Mouse (Mus musculus) hindbrain, embryonic 16.5 days (tissue): ENCODE measurements around the gene Arhgap35. TPM values are rescaled to one million over a fixed set of nuclear protein-coding genes. Genes with fewer than 3 reads are reported as not detected.

Experiments used
- ATAC-seq: fragments of 200-750 bp; cut with Nextera tagmentation; 2 replicates; pipeline ENCODE4 v1.8.0; 2017; ENCODE audit warnings: moderate TSS enrichment, moderate library complexity
- H3K27ac ChIP-seq: fragments of 300-500 bp; sonication (generic); 2 replicates; pipeline ENCODE4 v1.5.1; 2014; ENCODE audit warnings: low read depth, mild to moderate bottlenecking, control low read depth, low read length, moderate library complexity
- H3K27me3 ChIP-seq: fragments of 300-500 bp; sonication (generic); replicated peaks from 2 replicates; pipeline ENCODE4 v1.6.1; 2014; ENCODE audit warnings: low read length; ENCODE audit not compliant: control insufficient read depth, insufficient read depth
- H3K36me3 ChIP-seq: fragments of 300-500 bp; sonication (generic); 2 replicates; pipeline ENCODE4 v1.6.1; 2014; ENCODE audit warnings: mild to moderate bottlenecking, low read length, moderate library complexity, mixed read lengths; ENCODE audit not compliant: control insufficient read depth, insufficient read depth
- H3K4me1 ChIP-seq: fragments of 300-500 bp; sonication (generic); 2 replicates; pipeline ENCODE4 v1.6.1; 2014; ENCODE audit warnings: low read depth, low read length; ENCODE audit not compliant: control insufficient read depth, insufficient read depth
- H3K4me2 ChIP-seq: fragments of 300-500 bp; sonication (generic); 2 replicates; pipeline ENCODE4 v1.6.1; 2014; ENCODE audit warnings: mild to moderate bottlenecking, low read length, control low read depth, moderate library complexity
- H3K4me3 ChIP-seq: fragments of 300-500 bp; sonication (generic); 2 replicates; pipeline ENCODE4 v1.5.1; 2014; ENCODE audit warnings: mild to moderate bottlenecking, low read length, control low read depth, moderate library complexity
- H3K9ac ChIP-seq: fragments of 300-500 bp; sonication (generic); 2 replicates; pipeline ENCODE4 v1.6.1; 2014; ENCODE audit warnings: low read depth, mild to moderate bottlenecking, control low read depth, low read length, moderate library complexity
- H3K9me3 ChIP-seq: fragments of 300-500 bp; sonication (generic); 2 replicates; pipeline ENCODE4 v1.6.1; 2014; ENCODE audit warnings: mild to moderate bottlenecking, low read length, moderate library complexity; ENCODE audit not compliant: control insufficient read depth
- WGBS: fragments of 180-500 bp; shearing (Covaris S2); extraction: QIAGEN DNeasy Blood & Tissue Kit; methylation state at CpG from one replicate; pipeline ENCODE4 v1.1.7; 2014; 5-methylcytosine and 5-hydroxymethylcytosine counted together
- polyA plus RNA-seq: library from polyadenylated mRNA; unstranded; fragments of >200 nt; fragmentation: Nextera tagmentation; extraction: Ambion mirVana; gene quantifications from 2 replicates; pipeline ENCODE4 v1.2.1, GENCODE M21; 2015

The Arhgap35 gene
- polyA plus RNA-seq, 1 experiment from 2014 or later, result 28.5 TPM

DNA sequence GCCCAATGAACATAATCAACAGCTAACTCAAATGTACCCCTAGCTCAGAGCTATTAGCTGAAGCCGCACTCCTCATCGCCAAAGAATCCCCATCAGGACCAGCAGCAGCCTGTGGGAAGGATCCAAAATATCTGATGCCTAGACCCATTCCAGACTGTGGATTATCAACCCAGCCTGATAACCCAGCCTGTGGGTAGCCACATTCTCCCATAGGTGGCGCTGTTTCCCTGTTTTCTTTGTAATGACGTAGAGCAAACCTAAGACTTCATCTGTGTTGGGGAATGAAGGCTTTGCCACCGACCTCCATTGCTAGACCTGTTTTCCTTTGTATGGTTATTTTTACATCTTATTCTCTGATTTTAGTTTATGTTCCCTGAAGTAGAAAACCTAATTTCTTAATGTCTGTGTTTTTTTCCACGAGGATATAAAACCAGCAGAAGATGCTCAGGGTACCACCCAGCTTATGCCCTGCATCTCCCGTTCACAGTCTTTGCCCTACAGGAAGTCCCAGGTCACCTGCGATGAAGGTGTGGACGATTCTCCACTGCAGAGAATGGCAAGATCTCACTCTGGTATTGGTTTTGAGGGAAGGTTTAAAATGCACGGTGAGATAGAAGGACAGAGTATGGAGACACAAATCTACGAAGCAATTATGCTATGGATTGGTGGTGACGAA is 13.4 kb upstream of the Arhgap35 start:
- no peaks in the 10 kb centered on the region for H3K36me3 ChIP-seq
- peak overlapping the region; percentile 37 for H3K4me2 ChIP-seq
- no peaks in the 10 kb centered on the region for H3K9me3 ChIP-seq
- H3K9ac ChIP-seq, result peak overlapping the region; percentile 22; the same call in 1 of the 2 replicates
- no peaks in the 10 kb centered on the region for H3K4me1 ChIP-seq
- H3K4me3 ChIP-seq, result 0 out of 2 replicates have a peak overlapping the region, but pooled peaks have one; percentile 7
- peak; percentile 92 for ATAC-seq
- H3K27me3 ChIP-seq, result no peaks in the 10 kb centered on the region
- no peak overlapping the region for H3K27ac ChIP-seq
- 32% methylated on average over 12 of the region's 12 CpGs for WGBS

DNA sequence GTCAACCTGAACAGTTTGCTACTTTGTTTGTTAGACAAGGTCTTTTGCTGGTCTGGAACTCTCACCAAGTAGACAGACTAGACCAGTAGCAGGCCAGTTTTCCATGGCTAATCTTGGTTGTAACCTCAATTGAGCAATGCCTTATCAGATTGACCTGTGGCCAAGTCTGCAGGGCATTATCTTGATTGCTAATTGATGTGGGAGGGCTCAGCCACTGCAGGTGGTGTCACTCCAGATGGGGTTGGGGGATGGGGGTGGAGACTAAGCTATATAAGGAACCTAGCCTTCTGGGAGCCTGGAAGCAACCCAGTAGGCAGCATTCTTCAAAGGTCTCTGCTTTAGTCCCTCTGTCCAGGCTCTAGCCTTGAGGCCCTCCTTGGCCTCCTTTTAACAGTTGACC is 8.9 kb upstream of the Arhgap35 start:
- Histone ChIP-seq H3K27me3 (no peaks in the 10 kb centered on the region), H3K4me2 (no peak overlapping the region), H3K36me3 (no peaks in the 10 kb centered on the region), H3K4me3 (no peak overlapping the region), H3K9ac (no peak overlapping the region), H3K9me3 (no peaks in the 10 kb centered on the region), H3K4me1 (peaks cover 1% of the 10 kb centered on the region; the same call in 1 of the 2 replicates), H3K27ac (no peak overlapping the region)
- ATAC-seq, result no peak

- 54% methylated on average over 4 of the region's 4 CpGs for WGBS
- Histone ChIP-seq H3K36me3 (no peaks in the 10 kb centered on the region), H3K27ac (no peak overlapping the region), H3K4me1 (peaks cover 5% of the 10 kb centered on the region; the same call in 1 of the 2 replicates), H3K27me3 (no peaks in the 10 kb centered on the region), H3K4me2 (no peak overlapping the region), H3K9ac (no peak overlapping the region), H3K4me3 (no peak overlapping the region), H3K9me3 (no peaks in the 10 kb centered on the region)
- ATAC-seq, result no peak
Measured at GRCm38 (mm10) chr7:16623131-16623530, 8.3 kb upstream of the Arhgap35 start.

DNA sequence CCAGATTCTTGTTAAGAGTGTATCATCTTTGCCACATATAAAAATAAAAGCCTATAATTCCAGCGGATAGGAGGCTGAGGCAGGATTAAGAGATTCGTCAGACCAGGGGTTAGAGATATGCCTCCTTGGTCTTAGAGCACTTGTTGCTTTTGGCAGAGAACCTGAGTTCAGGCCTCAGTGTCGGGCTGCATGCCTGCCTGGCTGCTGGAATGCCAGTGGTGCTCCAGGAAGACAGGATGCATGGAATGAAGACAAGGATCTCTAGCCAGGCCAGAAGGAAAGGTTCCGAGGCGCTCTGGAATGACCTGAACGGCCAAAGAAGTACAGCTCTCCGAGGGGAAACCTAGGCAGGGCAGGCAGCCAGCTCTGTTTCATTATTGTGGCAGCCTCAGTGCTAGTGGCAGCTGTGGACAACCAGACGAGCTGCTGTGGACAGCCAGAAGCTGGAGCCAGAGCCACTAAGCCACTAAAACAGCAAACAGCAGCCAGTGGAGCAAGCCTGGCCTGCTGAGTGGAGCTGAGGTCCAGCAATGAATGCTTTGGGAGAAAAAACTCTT is 6.4 kb upstream of the Arhgap35 start:
- no peak for ATAC-seq
- no peaks in the 10 kb centered on the region for H3K36me3 ChIP-seq
- peaks cover 5% of the 10 kb centered on the region; the same call in 1 of the 2 replicates for H3K4me1 ChIP-seq
- WGBS, result 75% methylated on average over 8 of the region's 8 CpGs
- no peak overlapping the region for H3K9ac ChIP-seq
- H3K27me3 ChIP-seq, result no peaks in the 10 kb centered on the region; the same call in 1 of the 2 replicates
- H3K27ac ChIP-seq, result no peak overlapping the region
- no peak overlapping the region for H3K4me3 ChIP-seq
- H3K4me2 ChIP-seq, result no peak overlapping the region
- H3K9me3 ChIP-seq, result no peaks in the 10 kb centered on the region

DNA sequence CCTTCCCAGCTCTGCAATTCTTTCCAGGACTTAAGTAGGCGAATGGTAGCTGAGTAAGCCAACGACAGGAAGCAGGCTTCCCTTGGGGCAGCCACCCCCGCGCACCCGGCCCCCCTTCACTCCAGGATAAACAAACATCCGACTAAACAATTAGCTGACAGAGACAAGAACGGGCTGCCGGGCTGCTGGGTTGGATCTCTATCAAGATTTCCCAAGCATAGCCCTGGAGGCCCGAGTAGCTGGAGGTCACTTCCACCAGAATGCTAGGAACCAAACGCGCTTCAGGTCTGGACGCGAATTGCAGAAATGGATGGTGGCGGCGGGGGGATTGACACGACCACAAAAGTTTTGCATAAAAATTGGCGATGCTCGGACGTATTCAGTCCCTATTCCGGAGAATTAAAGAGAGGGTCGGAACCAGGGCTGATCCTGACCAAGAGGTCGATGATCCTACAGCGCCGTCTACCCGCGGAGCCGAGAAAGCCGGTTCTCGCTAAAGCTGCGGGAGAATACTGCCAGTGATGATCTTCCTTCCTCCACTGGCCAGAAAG is 3.9 kb upstream of the Arhgap35 start:
- Histone ChIP-seq H3K9ac (peak overlapping the region; percentile 7; the same call in 1 of the 2 replicates), H3K36me3 (no peaks in the 10 kb centered on the region), H3K4me2 (peak overlapping the region; percentile 49), H3K4me3 (peak overlapping the region; percentile 30), H3K27ac (peak overlapping the region; percentile 25; the same call in 1 of the 2 replicates), H3K4me1 (peaks cover 11% of the 10 kb centered on the region), H3K27me3 (no peaks in the 10 kb centered on the region; the same call in 1 of the 2 replicates), H3K9me3 (no peaks in the 10 kb centered on the region)
- WGBS, result 2% methylated on average over 30 of the region's 30 CpGs
- ATAC-seq, result no peak

DNA sequence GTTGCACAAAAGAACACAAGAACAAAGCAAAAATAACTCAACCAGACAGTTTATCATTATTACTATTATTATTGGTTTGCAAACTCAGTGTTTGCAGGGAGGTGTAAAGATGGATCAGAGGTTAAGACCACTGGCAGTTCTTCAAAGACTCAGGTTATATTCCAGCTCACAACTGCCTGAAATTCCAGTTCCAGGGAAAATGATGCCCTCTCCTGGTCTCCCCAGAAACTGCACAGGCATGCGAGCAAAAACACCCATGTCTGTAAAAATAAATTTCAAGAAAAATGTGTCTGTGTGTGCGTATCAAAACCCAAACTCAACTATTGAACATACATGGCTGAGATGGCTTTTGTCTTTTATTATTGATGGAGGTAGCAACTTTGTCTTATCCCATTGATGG is 2.3 kb upstream of the Arhgap35 start:
- H3K4me3 ChIP-seq, result no peak overlapping the region
- no peaks in the 10 kb centered on the region for H3K36me3 ChIP-seq
- H3K27ac ChIP-seq, result no peak overlapping the region
- H3K9ac ChIP-seq, result no peak overlapping the region
- no peak overlapping the region for H3K4me2 ChIP-seq
- peaks cover 24% of the 10 kb centered on the region for H3K4me1 ChIP-seq
- H3K9me3 ChIP-seq, result no peaks in the 10 kb centered on the region
- no peak for ATAC-seq
- WGBS, result 16% methylated on average over 2 of the region's 2 CpGs
- no peaks in the 10 kb centered on the region; the same call in 1 of the 2 replicates for H3K27me3 ChIP-seq

DNA sequence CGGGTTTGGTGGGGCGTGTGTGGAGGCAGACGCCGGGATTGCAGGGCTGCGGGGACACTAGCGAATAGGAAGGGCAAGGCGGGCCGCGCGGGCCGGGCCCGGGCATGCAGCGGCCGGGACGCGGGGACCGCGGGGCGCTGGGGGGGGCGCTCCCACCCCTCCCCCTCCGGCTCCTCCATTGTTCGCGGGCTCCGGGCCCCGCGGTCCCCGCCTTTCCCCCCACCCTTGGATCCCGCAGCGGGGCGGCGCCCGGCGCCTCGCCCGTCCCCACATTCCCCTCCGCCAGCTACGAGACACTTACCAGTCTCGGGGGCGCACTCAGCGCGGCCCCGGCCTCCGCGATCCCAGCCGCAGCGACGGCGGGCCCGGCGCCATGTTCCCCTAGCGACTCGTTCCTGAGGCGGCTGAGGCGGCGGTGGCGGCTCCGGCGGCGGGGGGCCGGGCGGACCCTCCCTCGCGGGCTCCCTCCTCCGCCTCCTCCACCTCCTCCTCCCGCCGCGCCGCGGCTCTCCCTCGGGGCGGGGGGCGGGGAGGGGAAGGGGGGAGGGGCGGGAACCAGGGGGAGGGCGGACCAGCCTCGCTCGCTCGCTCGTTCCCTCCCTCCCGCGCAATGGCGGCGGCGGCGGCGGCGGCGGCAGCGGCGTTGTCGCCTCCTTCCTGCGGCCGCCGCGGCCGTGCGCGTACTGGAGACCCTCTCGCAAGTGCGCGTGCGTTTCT is 464 bp downstream of the Arhgap35 start:
- no peak for ATAC-seq
- Histone ChIP-seq H3K27ac (peak overlapping the region; percentile 100), H3K27me3 (no peaks in the 10 kb centered on the region; the same call in 1 of the 2 replicates), H3K4me3 (peak overlapping the region; percentile 77), H3K9me3 (no peaks in the 10 kb centered on the region), H3K4me1 (peaks cover 44% of the 10 kb centered on the region), H3K4me2 (peak overlapping the region; percentile 89), H3K36me3 (no peaks in the 10 kb centered on the region), H3K9ac (peak overlapping the region; percentile 84)
- WGBS, result 0% methylated on average over 21 of the region's 101 CpGs

GRCm38 (mm10) chr7:16613461-16614170 is 1.2 kb downstream of the Arhgap35 start:
- 1% methylated on average over 20 of the region's 20 CpGs for WGBS
- Histone ChIP-seq H3K9ac (peak overlapping the region; percentile 84), H3K9me3 (no peaks in the 10 kb centered on the region), H3K36me3 (no peaks in the 10 kb centered on the region), H3K4me1 (peaks cover 44% of the 10 kb centered on the region), H3K4me2 (peak overlapping the region; percentile 89), H3K27ac (peak overlapping the region; percentile 100), H3K4me3 (peak overlapping the region; percentile 77), H3K27me3 (no peaks in the 10 kb centered on the region; the same call in 1 of the 2 replicates)
- ATAC-seq, result no peak
